Mouse (Mus musculus) embryonic facial prominence, embryonic 12.5 days (tissue): ENCODE data around the gene Pvrig. TPM values are rescaled to one million over a fixed set of nuclear protein-coding genes. Genes with fewer than 3 reads are reported as not detected.
"Not testable (repeated sequence)": the region's sequence is repeated elsewhere in the genome, so short reads cannot be mapped to it uniquely, and the experiment has no call there.

Source experiments
- ATAC-seq: fragments of 200-750 bp; cut with Nextera tagmentation; 2 replicates; pipeline ENCODE4 v1.8.0; 2017; ENCODE audit not compliant: insufficient number of reproducible peaks, insufficient read depth, low FRiP score, low TSS enrichment
- H3K27ac ChIP-seq: fragments of 300-500 bp; sonication (generic); 2 replicates; pipeline ENCODE4 v1.5.1; 2016; ENCODE audit warnings: mild to moderate bottlenecking
- H3K27me3 ChIP-seq: fragments of 300-500 bp; sonication (generic); 2 replicates; pipeline ENCODE4 v1.6.1; 2016; ENCODE audit warnings: mild to moderate bottlenecking, moderate library complexity
- H3K36me3 ChIP-seq: fragments of 300-500 bp; sonication (generic); 2 replicates; pipeline ENCODE4 v1.6.1; 2016; ENCODE audit warnings: mild to moderate bottlenecking
- H3K4me1 ChIP-seq: fragments of 300-500 bp; sonication (generic); 2 replicates; pipeline ENCODE4 v1.6.1; 2016
- H3K4me2 ChIP-seq: fragments of 300-500 bp; sonication (generic); replicated peaks from 2 replicates; pipeline ENCODE4 v1.6.1; 2016; ENCODE audit warnings: mild to moderate bottlenecking, moderate library complexity
- H3K4me3 ChIP-seq: fragments of 300-500 bp; sonication (generic); 2 replicates; pipeline ENCODE4 v1.5.1; 2016; ENCODE audit warnings: mild to moderate bottlenecking
- H3K9ac ChIP-seq: fragments of 300-500 bp; sonication (generic); 2 replicates; pipeline ENCODE4 v1.6.1; 2016; ENCODE audit warnings: mild to moderate bottlenecking, moderate library complexity
- H3K9me3 ChIP-seq: fragments of 300-500 bp; sonication (generic); 2 replicates; pipeline ENCODE4 v1.6.1; 2016; ENCODE audit warnings: mild to moderate bottlenecking, moderate library complexity
- WGBS: fragments of 180-500 bp; shearing (Covaris S2); methylation state at CpG from one replicate; pipeline ENCODE4 v1.1.7; 2016; 5-methylcytosine and 5-hydroxymethylcytosine counted together
- polyA plus RNA-seq: library from polyadenylated mRNA; unstranded; fragments of >200 nt; fragmentation: Nextera tagmentation; extraction: Ambion mirVana; gene quantifications from 2 replicates; pipeline ENCODE4 v1.2.1, GENCODE M21; 2016

Gene Pvrig
- 0.15 TPM in 1 of 2 replicates, not detected in the other for polyA plus RNA-seq

- Histone ChIP-seq H3K27me3 (no peaks in the 10 kb centered on the region), H3K4me2 (no peak within 1 kb of the TSS), H3K4me3 (no peak within 1 kb of the TSS), H3K36me3 (no peaks in the 10 kb centered on the region), H3K9ac (no peak within 1 kb of the TSS), H3K4me1 (no peaks in the 10 kb centered on the region), H3K9me3 (no peaks in the 10 kb centered on the region), H3K27ac (no peak within 1 kb of the TSS)
- WGBS, result 75% methylated on average over 2 of the region's 2 CpGs
- no peak for ATAC-seq
Observed at GRCm38 (mm10) chr5:138341661-138342060, at the start of gene Pvrig. Gene Pvrig (plus strand): TSS chr5:138341961.

GRCm38 (mm10) chr5:138294158-138294557 lies 47.6 kb upstream of the Pvrig start:
- H3K36me3 ChIP-seq, result no peaks in the 10 kb centered on the region
- H3K27me3 ChIP-seq, result no peaks in the 10 kb centered on the region
- H3K9ac ChIP-seq, result no peak overlapping the region
- H3K4me2 ChIP-seq, result no peak overlapping the region
- no peak for ATAC-seq
- no peaks in the 10 kb centered on the region for H3K9me3 ChIP-seq
- no peaks in the 10 kb centered on the region for H3K4me1 ChIP-seq
- no peak overlapping the region for H3K27ac ChIP-seq
- H3K4me3 ChIP-seq, result no peak overlapping the region

- no peak for ATAC-seq
- Histone ChIP-seq H3K4me2 (no peak overlapping the region), H3K4me3 (no peak overlapping the region), H3K36me3 (no peaks in the 10 kb centered on the region), H3K27ac (no peak overlapping the region), H3K9ac (no peak overlapping the region), H3K4me1 (no peaks in the 10 kb centered on the region), H3K27me3 (no peaks in the 10 kb centered on the region), H3K9me3 (no peaks in the 10 kb centered on the region)
- 83% methylated on average over 2 of the region's 2 CpGs for WGBS
Observed at GRCm38 (mm10) chr5:138299613-138300012, 42.1 kb upstream of the Pvrig start.

GRCm38 (mm10) chr5:138312795-138313194 lies 29.0 kb upstream of the Pvrig start:
- ATAC-seq, result no peak
- Histone ChIP-seq H3K36me3 (no peaks in the 10 kb centered on the region), H3K4me2 (no peak overlapping the region), H3K9ac (no peak overlapping the region), H3K4me1 (no peaks in the 10 kb centered on the region), H3K27me3 (no peaks in the 10 kb centered on the region), H3K9me3 (no peaks in the 10 kb centered on the region), H3K4me3 (no peak overlapping the region), H3K27ac (no peak overlapping the region)
- 89% methylated on average over 3 of the region's 3 CpGs for WGBS

- Histone ChIP-seq H3K4me1 (no peaks in the 10 kb centered on the region), H3K36me3 (no peaks in the 10 kb centered on the region), H3K4me3 (no peak overlapping the region), H3K27me3 (no peaks in the 10 kb centered on the region), H3K9me3 (no peaks in the 10 kb centered on the region), H3K4me2 (no peak overlapping the region), H3K27ac (no peak overlapping the region), H3K9ac (no peak overlapping the region)
- no peak for ATAC-seq
- 92% methylated on average over 3 of the region's 3 CpGs for WGBS
Observed at GRCm38 (mm10) chr5:138343216-138343615, 1.5 kb downstream of the Pvrig start.

GRCm38 (mm10) chr5:138363208-138363607 lies 21.4 kb downstream of the Pvrig start:
- not testable (repeated sequence) for H3K4me1 ChIP-seq
- 85% methylated on average over 6 of the region's 7 CpGs for WGBS

GRCm38 (mm10) chr5:138365347-138365746 lies 23.6 kb downstream of the Pvrig start:
- not testable (repeated sequence) for H3K4me1 ChIP-seq, H3K4me3 ChIP-seq, H3K9me3 ChIP-seq, H3K4me2 ChIP-seq, H3K27me3 ChIP-seq, H3K27ac ChIP-seq, H3K9ac ChIP-seq, H3K36me3 ChIP-seq, ATAC-seq
- WGBS, result 92% methylated on average over 10 of the region's 10 CpGs

More at GRCm38 (mm10) chr5:138363208-138363607, 21.4 kb downstream of the Pvrig start:
- H3K4me2 ChIP-seq, H3K9me3 ChIP-seq, H3K27ac ChIP-seq, H3K4me3 ChIP-seq, H3K36me3 ChIP-seq, H3K9ac ChIP-seq, ATAC-seq, H3K27me3 ChIP-seq: not testable (repeated sequence)

Other genes starting within 250 kb of the Pvrig start
- 80.7 and 85.4 TPM in 2 replicates for gene Zscan21, start 225.1 kb upstream of the Pvrig start, polyA plus RNA-seq
- 25.5 and 26.3 TPM in 2 replicates for gene Zfp113, start 186.2 kb upstream of the Pvrig start, polyA plus RNA-seq
- gene Cops6, start 180.9 kb upstream of the Pvrig start, polyA plus RNA-seq, result 333 and 336 TPM in 2 replicates
- 30.1 and 32.4 TPM in 2 replicates for gene Ap4m1, start 170.0 kb upstream of the Pvrig start, polyA plus RNA-seq
- gene Mcm7, start 169.5 kb upstream of the Pvrig start, polyA plus RNA-seq, result 239 and 243 TPM in 2 replicates
- 112 and 117 TPM in 2 replicates for gene Taf6, start 154.5 kb upstream of the Pvrig start, polyA plus RNA-seq
- gene Cnpy4, start 154.5 kb upstream of the Pvrig start, polyA plus RNA-seq, result 60.8 and 61.1 TPM in 2 replicates
- gene Mblac1, start 147.6 kb upstream of the Pvrig start, polyA plus RNA-seq, result 9.3 and 11.4 TPM in 2 replicates
- gene Nxpe5, start 116.1 kb upstream of the Pvrig start, polyA plus RNA-seq, result not detected in 2 replicates
- gene Lamtor4, start 86.5 kb upstream of the Pvrig start, polyA plus RNA-seq, result 50.9 and 57.0 TPM in 2 replicates
- 11.3 and 12.3 TPM in 2 replicates for gene BC037034, start 77.9 kb upstream of the Pvrig start, polyA plus RNA-seq
- 3.7 and 4.3 TPM in 2 replicates for gene Gal3st4, start 69.1 kb upstream of the Pvrig start, polyA plus RNA-seq
- gene Gm43720, start 62.0 kb upstream of the Pvrig start, polyA plus RNA-seq, result 0.23 TPM in 1 of 2 replicates, not detected in the other
- 70.1 and 75.3 TPM in 2 replicates for gene Gpc2, start 62.0 kb upstream of the Pvrig start, polyA plus RNA-seq
- 7.9 and 8.7 TPM in 2 replicates for gene Stag3, start 61.7 kb upstream of the Pvrig start, polyA plus RNA-seq
- 56.5 and 56.9 TPM in 2 replicates for gene Zfp157, start 99.5 kb downstream of the Pvrig start, polyA plus RNA-seq
- 0.15 TPM in 1 of 2 replicates, not detected in the other for gene 1700123K08Rik, start 222.8 kb downstream of the Pvrig start, polyA plus RNA-seq